9 mouse cellular contexts compared by ENCODE assay signal in genomic region chr5:23711244-23711643, GRCm38 (mm10). TPM values are rescaled to one million over a fixed set of nuclear protein-coding genes. Genes with fewer than 3 reads are reported as not detected.
DNase-seq lines count a peak whose midpoint lies in the region; ATAC-seq and TF ChIP-seq lines count a peak whose summit lies in the region.
"Had no signal": no experiment of that assay in that cellular context is flagged by ENCODE, and none has a peak within 500 bp of the region (broad histone marks: within the 10 kb centered on the region; RNA-seq: fewer than 3 reads in every experiment).

No protein-coding gene starts in this region.

- peaks cover 23% of the 10 kb centered on the region for H3K9me3 ChIP-seq in hindbrain, embryonic 13.5 days
- peaks cover 17% of the 10 kb centered on the region for H3K9me3 ChIP-seq in hindbrain, embryonic 16.5 days (ENCODE audit: control insufficient read depth, low read length)
- peaks cover 29% of the 10 kb centered on the region; the same call in 1 of the 2 replicates for H3K9me3 ChIP-seq in stomach, embryonic 14.5 days (ENCODE audit: control insufficient read depth, low read depth, low read length)
- H3K9me3 ChIP-seq in stomach, postnatal 0 days (ENCODE audit: control insufficient read depth, low read length) = 0 out of 2 replicates have a peak, but pooled peaks cover 2% of the 10 kb centered on the region

- peaks cover 36% of the 10 kb centered on the region for H3K36me3 ChIP-seq in hindbrain, embryonic 13.5 days
- peaks cover 14% of the 10 kb centered on the region for H3K36me3 ChIP-seq in hindbrain, embryonic 16.5 days (ENCODE audit: control insufficient read depth, insufficient read depth, low read length)
- peaks cover 29% of the 10 kb centered on the region for H3K36me3 ChIP-seq in stomach, embryonic 14.5 days (ENCODE audit: control insufficient read depth, insufficient read depth, low read length)
- H3K36me3 ChIP-seq in stomach, postnatal 0 days (ENCODE audit: control insufficient read depth, insufficient read depth, low read length) = peaks cover 8% of the 10 kb centered on the region; the same call in 1 of the 2 replicates

- no peak overlapping the region for H3K4me2 ChIP-seq in hindbrain, embryonic 13.5 days
- no peak overlapping the region for H3K4me2 ChIP-seq in hindbrain, embryonic 16.5 days (ENCODE audit: low read length)
- no peak overlapping the region for H3K4me2 ChIP-seq in stomach, embryonic 14.5 days (replicated peaks; ENCODE audit: low read depth, low read length)
- H3K4me2 ChIP-seq in stomach, postnatal 0 days (replicated peaks; ENCODE audit: low read depth) = no peak overlapping the region

- H3K4me1 ChIP-seq in hindbrain, embryonic 13.5 days (replicated peaks) = peaks cover 5% of the 10 kb centered on the region; the same call in 1 of the 2 replicates
- peaks cover 2% of the 10 kb centered on the region; the same call in 1 of the 2 replicates for H3K4me1 ChIP-seq in hindbrain, embryonic 16.5 days (ENCODE audit: control insufficient read depth, insufficient read depth, low read depth, low read length)
- no peaks in the 10 kb centered on the region for H3K4me1 ChIP-seq in stomach, embryonic 14.5 days (ENCODE audit: control insufficient read depth, insufficient read depth, low read length)
- no peaks in the 10 kb centered on the region for H3K4me1 ChIP-seq in stomach, postnatal 0 days (replicated peaks; ENCODE audit: control insufficient read depth, insufficient read depth)

- no peak for ATAC-seq in hindbrain, embryonic 13.5 days (ENCODE audit: low FRiP score)
- no peak for ATAC-seq in hindbrain, embryonic 16.5 days
- ATAC-seq in stomach, embryonic 14.5 days (ENCODE audit: insufficient number of reproducible peaks, insufficient read depth, low FRiP score, low read depth) = no peak
- no peak for ATAC-seq in stomach, postnatal 0 days (ENCODE audit: low FRiP score, low TSS enrichment)

- no peak for TF ChIP-seq EP300 in stomach, postnatal 0 days (optimal IDR thresholded peaks at IDR 0.05)

- WGBS in hindbrain, embryonic 13.5 days = 98% methylated on average over 4 of the region's 4 CpGs
- 96% methylated on average over 4 of the region's 4 CpGs for WGBS in hindbrain, embryonic 16.5 days
- 97% methylated on average over 4 of the region's 4 CpGs for WGBS in stomach, embryonic 14.5 days
- WGBS in stomach, postnatal 0 days = 97% methylated on average over 4 of the region's 4 CpGs

- no peak overlapping the region for H3K27ac ChIP-seq in hindbrain, embryonic 13.5 days
- H3K27ac ChIP-seq in hindbrain, embryonic 16.5 days (ENCODE audit: low read depth, low read length) = no peak overlapping the region
- no peak overlapping the region for H3K27ac ChIP-seq in stomach, embryonic 14.5 days (ENCODE audit: low read length)
- H3K27ac ChIP-seq in stomach, postnatal 0 days (replicated peaks) = no peak overlapping the region

- no peak overlapping the region for H3K9ac ChIP-seq in hindbrain, embryonic 13.5 days
- no peak overlapping the region for H3K9ac ChIP-seq in hindbrain, embryonic 16.5 days (ENCODE audit: low read depth, low read length)
- H3K9ac ChIP-seq in stomach, embryonic 14.5 days (replicated peaks; ENCODE audit: low read depth, low read length) = no peak overlapping the region
- H3K9ac ChIP-seq in stomach, postnatal 0 days (ENCODE audit: low read length) = no peak overlapping the region

- 0 out of 2 replicates have a peak overlapping the region, but pooled peaks have one; percentile 71 for H3K4me3 ChIP-seq in hindbrain, embryonic 13.5 days
- no peak overlapping the region for H3K4me3 ChIP-seq in hindbrain, embryonic 16.5 days (ENCODE audit: low read length)
- peak overlapping the region; percentile 69; the same call in 1 of the 2 replicates for H3K4me3 ChIP-seq in stomach, embryonic 14.5 days (ENCODE audit: low read depth, low read length)
- H3K4me3 ChIP-seq in stomach, postnatal 0 days (ENCODE audit: low read depth, low read length) = no peak overlapping the region

- no peak for TF ChIP-seq CTCF in stomach, postnatal 0 days (IDR thresholded peaks at IDR 0.05; ENCODE audit: low read depth)

- H3K27me3 ChIP-seq in hindbrain, embryonic 13.5 days = no peaks in the 10 kb centered on the region
- H3K27me3 ChIP-seq in hindbrain, embryonic 16.5 days (replicated peaks; ENCODE audit: control insufficient read depth, insufficient read depth, low read length) = no peaks in the 10 kb centered on the region
- H3K27me3 ChIP-seq in stomach, embryonic 14.5 days (ENCODE audit: control insufficient read depth, insufficient read depth, low read length) = no peaks in the 10 kb centered on the region
- H3K27me3 ChIP-seq in stomach, postnatal 0 days (ENCODE audit: control insufficient read depth, insufficient read depth, low read length) = no peaks in the 10 kb centered on the region
- H3K27me3 ChIP-seq: midbrain, embryonic 13.5 days had no signal

- DNase-seq in cerebellum, adult 9-10 months = peak; percentile 6
- no peak for DNase-seq in cerebellum, adult 11-12 months
- no peak for DNase-seq in stomach, postnatal 0 days (ENCODE audit: low spot score)
- no peak for DNase-seq in thymus, postnatal 0 days (ENCODE audit: low spot score)
- DNase-seq in spleen, postnatal 10 days (ENCODE audit: low spot score in 2 of 2) = no peak

RNA-seq across cellular contexts. Expression of gene Srpk2, which starts 26.8 kb away (rescaled TPM):
- 101 and 105 TPM in 2 replicates for polyA plus RNA-seq in hindbrain, embryonic 13.5 days (2015; fragmentation: Nextera tagmentation; extraction: Ambion mirVana)
- 103 and 108 TPM in 2 replicates for polyA plus RNA-seq in hindbrain, embryonic 16.5 days (2015; fragmentation: Nextera tagmentation; extraction: Ambion mirVana)
- polyA plus RNA-seq in stomach, embryonic 14.5 days (2014; fragmentation: Nextera tagmentation; extraction: Ambion mirVana) = 58.4 and 61.8 TPM in 2 replicates
- 27.1 and 27.4 TPM in 2 replicates for polyA plus RNA-seq in stomach, postnatal 0 days (2015; fragmentation: Nextera tagmentation; extraction: Ambion mirVana)
- polyA plus RNA-seq in thymus, postnatal 0 days (2015; fragmentation: Nextera tagmentation; extraction: Ambion mirVana) = 48.3 and 56.4 TPM in 2 replicates

Comparison
In these comparisons a context has a peak if more than half of its experiments do, and no peak if none do; other contexts are left out.
1. H3K4me3 ChIP-seq: peak in hindbrain, embryonic 13.5 days (single experiment) and stomach, embryonic 14.5 days (single experiment); none in hindbrain, embryonic 16.5 days (single experiment) and stomach, postnatal 0 days (single experiment).